Mouse (Mus musculus) mouse embryonic stem cell (cell line): ENCODE measurements around the gene C1rl.
"Not testable (repeated sequence)": the region's sequence is repeated elsewhere in the genome, so short reads cannot be mapped to it uniquely, and the experiment has no call there.

ENCODE experiments used
- in situ Hi-C, 2 experiments: fragments of 300-500 bp; cut with MboI; formaldehyde crosslinking; loops; 1 replicate in 1 of 2; 3 replicates in 1 of 2; pipeline ENCODE4 v1.14.3; 2019 to 2020; ENCODE audit warnings: low sequenced_read_pairs in 2 of 2, low pct_unique_long_range_greater_than_20kb in 1 of 2, mixed read lengths in 1 of 2; ENCODE audit not compliant: unreplicated experiment in 1 of 2

C1rl gene

GRCm38 (mm10) chr6:124471121-124471520 is 21.8 kb upstream of the C1rl start:
- in situ Hi-C loops = no loop called here

DNA sequence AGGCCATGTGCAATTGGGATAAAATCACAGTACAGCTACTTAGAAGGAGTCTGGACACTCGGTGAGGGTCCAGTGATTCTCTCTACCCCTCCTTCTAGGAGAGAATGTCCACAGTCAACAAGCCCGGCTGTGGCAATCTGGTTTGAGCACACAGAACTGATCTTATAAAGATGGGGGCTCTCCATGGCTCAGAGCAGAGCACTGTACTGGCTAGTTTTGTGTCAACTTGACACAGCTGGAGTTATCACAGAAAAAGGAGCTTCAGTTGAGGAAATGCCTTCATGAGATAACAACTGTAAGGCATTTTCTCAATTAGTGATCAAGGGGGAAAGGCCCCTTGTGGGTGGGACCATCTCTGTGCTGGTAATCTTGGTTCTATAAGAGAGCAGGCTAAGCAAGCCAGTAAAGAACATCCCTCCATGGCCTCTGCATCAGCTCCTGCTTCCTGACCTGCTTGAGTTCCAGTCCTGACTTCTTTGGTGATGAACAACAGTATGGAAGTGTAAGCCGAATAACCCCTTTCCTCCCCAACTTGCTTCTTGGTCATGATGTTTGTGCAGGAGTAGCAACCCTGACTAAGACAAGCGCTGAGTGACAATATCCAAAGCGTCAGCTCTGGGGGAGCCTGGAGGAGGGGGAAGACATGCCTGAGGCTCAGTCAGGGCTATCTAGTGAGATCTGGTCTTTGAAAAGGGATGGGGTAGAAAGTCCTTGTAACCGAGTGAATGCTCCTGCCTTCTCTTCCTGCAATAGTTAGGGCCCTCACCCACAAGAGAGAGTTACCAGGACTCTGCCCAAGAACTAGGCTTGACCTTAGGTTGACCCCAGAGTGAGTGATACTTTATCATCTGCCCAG is 20.9 kb upstream of the C1rl start:
- in situ Hi-C loops = not testable (repeated sequence)

GRCm38 (mm10) chr6:124472801-124473200 is 20.1 kb upstream of the C1rl start:
- in situ Hi-C loops = no loop called here

- in situ Hi-C loops = loop anchor here in 1 of 2 experiments (25.0 kb wide), 1 partner anchor 288 kb away; the partner anchor contains the start of genes Atn1, Eno2 and Gm45234
Measured at GRCm38 (mm10) chr6:124474621-124475020, 18.3 kb upstream of the C1rl start.

- in situ Hi-C loops = loop anchor here in 1 of 2 experiments (25.0 kb wide), 1 partner anchor 287 kb away; the partner anchor contains the start of genes Atn1, Eno2 and Gm45234
Measured at GRCm38 (mm10) chr6:124475335-124476075, 17.4 kb upstream of the C1rl start.

DNA sequence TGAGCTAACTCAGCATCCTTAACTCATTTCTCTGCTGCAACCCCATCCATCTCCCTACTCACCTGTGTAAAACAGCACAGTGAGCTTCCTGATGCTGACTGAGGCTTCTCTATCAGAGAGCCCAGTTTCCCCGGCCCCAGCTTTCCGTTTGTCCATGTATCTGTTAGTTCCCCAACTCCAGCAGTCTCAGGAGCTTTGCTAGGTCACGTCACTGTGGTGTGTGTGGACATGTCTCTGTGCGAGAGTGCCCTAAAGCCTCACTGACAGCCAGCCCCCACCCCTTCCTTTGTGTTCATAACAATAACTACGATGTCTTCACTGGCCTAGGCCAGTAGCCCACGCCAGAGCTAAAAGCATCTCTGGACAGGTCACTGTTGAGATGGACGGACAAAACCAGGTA is 16.7 kb upstream of the C1rl start:
- in situ Hi-C loops = loop anchor here in 1 of 2 experiments (25.0 kb wide), 1 partner anchor 286 kb away; the partner anchor contains the start of genes Atn1, Eno2 and Gm45234

- in situ Hi-C loops = loop anchor here in 1 of 2 experiments (25.0 kb wide), 1 partner anchor 286 kb away; the partner anchor contains the start of genes Atn1, Eno2 and Gm45234
Measured at GRCm38 (mm10) chr6:124476796-124477195, 16.1 kb upstream of the C1rl start.

DNA sequence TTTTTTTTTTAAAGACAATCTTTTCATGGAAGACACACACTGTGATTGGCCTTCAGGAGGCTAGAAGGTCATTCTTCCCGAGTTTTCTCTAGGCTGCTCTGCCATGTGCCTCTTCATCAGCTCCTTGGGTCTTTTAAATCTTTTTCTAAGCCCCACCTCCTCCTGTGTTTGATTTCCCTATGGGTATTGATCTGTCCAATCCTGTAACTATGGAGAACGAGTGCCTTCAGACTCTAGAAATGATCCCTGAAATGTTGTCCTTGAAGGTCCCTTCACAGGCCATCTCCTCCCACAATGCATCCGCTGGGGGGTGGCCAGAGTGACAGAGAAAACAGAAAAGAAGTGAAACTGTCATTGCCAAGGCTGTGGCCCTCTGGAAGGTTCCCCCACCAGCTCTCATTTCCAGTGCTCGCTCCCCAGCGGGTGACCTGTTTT is 15.7 kb upstream of the C1rl start:
- in situ Hi-C loops = loop anchor here in 1 of 2 experiments (25.0 kb wide), 1 partner anchor 285 kb away; the partner anchor contains the start of genes Atn1, Eno2 and Gm45234

DNA sequence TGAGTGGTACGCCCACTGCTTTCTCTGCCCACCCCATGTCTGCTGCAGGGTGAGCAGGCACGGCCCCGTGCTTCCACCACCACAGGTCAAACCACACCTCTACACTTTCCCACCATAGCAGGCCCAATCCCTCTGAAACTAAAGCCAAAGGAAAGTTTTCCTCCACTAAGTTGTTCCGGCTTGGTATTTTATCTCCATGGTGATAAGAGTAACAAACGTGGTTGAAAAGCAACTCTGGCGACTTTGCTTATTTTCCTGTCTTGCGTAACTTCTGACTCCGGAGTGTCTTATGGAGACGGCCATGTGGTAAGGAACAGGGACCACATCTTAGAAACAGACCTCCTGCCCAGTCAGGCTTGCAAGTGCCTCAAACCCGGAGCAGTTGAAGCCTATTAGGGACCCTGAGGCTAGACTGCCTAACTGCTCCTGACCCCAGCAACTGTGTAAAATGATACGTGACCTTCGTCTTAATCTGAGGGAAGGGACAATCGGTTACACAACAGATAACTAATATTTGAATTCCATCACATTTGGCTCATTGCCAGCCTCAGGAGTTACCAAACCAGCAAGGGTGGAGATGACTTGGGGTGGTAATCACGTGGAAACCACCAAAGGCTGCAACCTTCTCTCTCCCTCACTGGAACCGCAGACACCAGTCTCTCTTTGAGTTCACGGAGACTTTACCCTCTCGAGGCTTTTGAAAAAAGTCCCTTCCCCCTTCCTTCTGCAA is 14.8 kb upstream of the C1rl start:
- in situ Hi-C loops = loop anchor here in 1 of 2 experiments (25.0 kb wide), 1 partner anchor 284 kb away; the partner anchor contains the start of genes Atn1, Eno2 and Gm45234

DNA sequence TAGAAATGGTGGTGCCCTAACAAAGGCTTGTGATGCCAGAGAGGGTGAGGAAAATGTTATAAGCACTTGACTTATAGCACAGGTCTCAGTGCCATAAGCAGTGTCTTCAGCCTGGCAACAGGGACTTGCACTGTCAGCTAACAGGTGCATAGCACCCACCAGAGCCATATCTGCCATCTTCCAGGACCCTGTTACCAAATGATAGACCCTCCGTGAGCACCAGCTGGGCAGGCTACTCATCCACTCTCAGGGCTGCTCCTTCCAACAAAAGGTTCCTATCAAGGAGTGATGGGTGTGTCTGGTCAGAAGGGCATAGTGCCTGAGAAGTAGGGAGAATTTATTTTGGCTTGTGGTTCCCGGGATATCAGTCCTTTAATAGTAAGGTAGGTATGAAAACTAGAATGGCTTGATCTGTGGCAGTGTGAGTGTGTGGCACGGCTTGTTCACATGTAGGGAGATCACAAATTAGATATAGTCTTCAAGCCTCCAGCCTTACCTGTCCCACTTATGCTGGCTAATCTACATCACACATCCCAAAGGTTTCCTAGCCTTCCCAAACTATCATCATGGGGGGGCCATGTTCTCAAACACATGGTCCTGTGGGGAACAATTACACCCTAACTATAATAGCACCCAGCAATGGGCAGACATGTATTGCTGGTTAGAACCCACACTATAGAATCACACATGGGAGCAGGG is 13.9 kb upstream of the C1rl start:
- in situ Hi-C loops = loop anchor here in 1 of 2 experiments (25.0 kb wide), 1 partner anchor 283 kb away; the partner anchor contains the start of genes Atn1, Eno2 and Gm45234

GRCm38 (mm10) chr6:124479573-124479930 is 13.4 kb upstream of the C1rl start:
- in situ Hi-C loops = loop anchor here in 1 of 2 experiments (25.0 kb wide), 1 partner anchor 283 kb away; the partner anchor contains the start of genes Atn1, Eno2 and Gm45234

DNA sequence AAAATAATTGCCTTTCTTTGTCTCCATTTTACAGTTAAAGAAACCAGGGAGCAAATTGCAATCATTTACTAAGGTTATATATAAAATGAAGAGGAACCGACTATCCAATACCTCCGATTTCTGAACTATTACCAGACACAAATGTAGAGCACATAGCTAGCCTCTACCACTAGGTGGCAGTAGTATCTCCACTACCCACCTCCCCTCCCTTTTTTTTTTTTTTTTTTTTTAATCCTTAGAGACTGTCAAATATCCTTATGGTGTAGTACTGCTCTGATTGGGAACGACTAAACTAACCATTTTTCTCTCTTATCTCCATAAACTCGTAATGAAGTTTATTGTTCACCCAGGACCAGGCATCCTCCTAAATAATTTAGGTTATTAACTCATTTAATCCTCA is 12.6 kb upstream of the C1rl start:
- in situ Hi-C loops = loop anchor here in 1 of 2 experiments (25.0 kb wide), 1 partner anchor 282 kb away; the partner anchor contains the start of genes Atn1, Eno2 and Gm45234

GRCm38 (mm10) chr6:124481571-124481970 is 11.3 kb upstream of the C1rl start:
- in situ Hi-C loops = loop anchor here in 1 of 2 experiments (25.0 kb wide), 1 partner anchor 281 kb away; the partner anchor contains the start of genes Atn1, Eno2 and Gm45234

DNA sequence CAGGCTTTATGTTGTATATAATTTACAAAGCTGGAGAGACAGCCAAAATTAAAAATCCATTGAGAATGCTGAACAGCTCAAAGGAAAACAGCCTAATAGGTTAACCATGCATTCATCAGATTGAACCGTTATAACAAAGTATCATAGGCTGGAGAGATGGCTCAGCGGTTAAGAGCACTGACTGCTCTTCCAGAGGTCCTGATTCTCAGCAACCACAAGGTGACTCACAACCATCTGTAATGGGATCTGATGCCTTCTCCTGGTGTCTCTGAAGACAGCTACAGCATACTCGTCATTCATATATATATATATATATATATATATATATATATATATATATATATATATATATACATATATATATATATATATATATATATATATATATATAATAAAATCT is 9.1 kb upstream of the C1rl start:
- in situ Hi-C loops = loop anchor here in 1 of 2 experiments (25.0 kb wide), 1 partner anchor 278 kb away; the partner anchor contains the start of genes Atn1, Eno2 and Gm45234

DNA sequence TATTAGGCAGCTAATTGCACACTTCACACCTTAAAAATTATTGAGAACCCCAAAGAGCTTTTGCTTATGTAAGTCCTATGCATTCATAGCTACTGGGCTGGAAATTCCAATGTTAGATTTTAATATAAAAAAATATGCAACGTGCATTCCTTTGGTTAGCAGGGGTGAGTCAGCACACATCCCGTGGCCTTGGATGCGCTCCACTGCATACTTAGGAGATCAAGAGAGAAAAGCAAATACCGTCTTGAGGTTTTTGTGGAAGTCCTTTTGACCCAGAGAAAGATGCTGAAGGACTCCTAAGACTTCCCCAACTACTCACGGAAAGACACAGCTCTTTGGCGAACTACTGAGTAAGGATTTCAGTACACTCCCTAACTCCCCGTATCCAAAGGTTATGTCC is 8.1 kb upstream of the C1rl start:
- in situ Hi-C loops = loop anchor here in 1 of 2 experiments (25.0 kb wide), 1 partner anchor 277 kb away; the partner anchor contains the start of genes Atn1, Eno2 and Gm45234

DNA sequence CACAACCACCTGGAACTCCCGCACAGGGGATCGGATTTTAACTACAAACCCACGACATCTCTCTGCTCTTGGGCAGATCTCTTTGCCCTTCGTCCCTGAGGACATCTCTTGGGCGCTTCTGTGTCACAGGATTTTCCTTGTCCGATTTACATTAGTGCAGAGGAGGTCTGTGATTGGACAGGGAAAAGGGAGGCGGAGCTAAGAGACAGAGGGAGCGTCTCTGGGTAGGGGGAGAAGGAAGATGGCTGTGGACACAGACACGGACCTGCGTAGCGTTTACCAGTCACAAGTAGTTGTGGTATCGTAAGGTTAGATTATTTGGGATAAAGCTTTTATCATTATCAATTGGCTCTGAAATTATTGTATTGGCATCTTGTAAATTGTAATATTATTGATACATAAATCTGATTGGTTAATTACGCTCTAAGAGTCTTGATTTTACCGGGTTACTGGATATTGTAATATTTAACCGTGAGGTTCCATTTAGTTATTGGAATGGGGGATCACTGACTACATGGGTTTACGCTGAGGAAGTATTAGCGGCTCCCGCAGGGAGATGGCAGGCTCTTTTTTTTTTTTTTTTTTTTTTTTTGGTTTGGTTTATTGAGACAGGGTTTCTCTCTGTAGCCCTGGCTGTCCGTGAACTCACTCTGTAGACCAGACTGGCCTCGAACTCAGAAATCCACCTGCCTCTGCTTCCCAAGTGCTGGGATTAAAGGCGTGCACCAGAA is 7.3 kb upstream of the C1rl start:
- in situ Hi-C loops = loop anchor here in 1 of 2 experiments (25.0 kb wide), 1 partner anchor 277 kb away; the partner anchor contains the start of genes Atn1, Eno2 and Gm45234
